Mouse (Mus musculus) layer of hippocampus, postnatal 36 days (tissue): ENCODE measurements at regions not wholly inside any gene's neighbourhood (a gene's known extent, or its start where the extent isn't known, plus 50 kb on each side); places are given as distances from the start of the nearest gene placed in this dataset.
A peak's percentile ranks its signal among the peaks of the same experiment; 100 is the strongest.

Experiments used
- DNase-seq, 2 experiments: peaks; one replicate each; pipeline ENCODE4 v3.0.0; 2022

DNA sequence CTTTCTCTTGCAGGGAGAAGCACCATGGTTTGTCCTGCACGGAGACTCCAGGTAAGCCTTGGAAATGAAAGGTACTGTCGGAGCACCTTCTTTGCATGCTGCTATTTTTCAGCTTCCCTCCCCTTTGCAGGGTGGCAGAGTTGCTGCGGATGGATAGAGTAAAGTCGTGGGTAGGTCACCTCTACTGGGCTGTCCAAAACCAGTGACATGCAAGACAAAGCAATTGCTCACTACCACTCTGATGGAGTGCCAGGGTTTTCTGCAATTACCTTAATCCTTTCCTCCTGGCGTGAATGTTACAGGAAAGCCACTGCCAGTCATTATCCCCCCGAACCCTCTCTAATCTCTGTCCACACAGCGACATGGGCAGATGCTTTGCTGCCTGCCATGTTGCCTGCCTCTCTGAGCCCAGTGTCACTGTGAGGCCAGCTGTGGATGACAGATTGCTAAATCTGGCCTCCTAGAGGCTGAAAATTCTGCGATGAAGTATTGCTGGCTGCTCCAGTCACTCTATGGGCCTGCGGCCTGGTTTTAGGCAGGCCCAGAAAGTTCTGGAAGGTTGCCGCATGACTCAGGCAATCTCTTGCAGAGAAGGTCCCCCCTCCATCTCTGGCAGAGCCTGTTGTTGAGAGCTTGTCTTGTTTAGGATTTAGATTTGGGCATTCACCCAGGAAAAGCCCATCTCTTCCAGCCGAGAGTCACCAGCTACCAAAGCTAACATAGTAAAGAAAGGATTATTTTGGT lies 54.1 kb upstream of the Sod3 start:
- DNase-seq, result peak; percentile 3 to 16

DNA sequence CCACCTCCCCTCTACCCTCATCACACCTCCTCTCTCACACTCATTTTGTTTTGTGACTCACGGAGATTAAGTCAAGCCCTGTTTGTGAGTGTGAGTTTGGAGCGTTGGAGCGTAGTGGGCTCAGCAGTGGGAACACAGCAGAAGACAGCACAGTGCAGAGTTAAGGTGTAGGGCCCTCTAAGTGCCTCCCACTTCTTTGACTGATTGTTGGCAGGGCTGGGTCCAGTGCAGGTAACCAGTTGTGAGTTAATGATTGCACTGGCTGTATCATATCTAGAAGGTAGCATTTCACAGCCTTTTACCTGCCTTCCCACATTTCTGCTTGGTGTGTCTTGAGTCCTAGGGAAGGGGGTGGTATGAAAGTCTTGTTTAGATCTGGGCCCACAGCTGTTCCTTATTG lies 67.3 kb upstream of the Sod3 start:
- no peak for DNase-seq

DNA sequence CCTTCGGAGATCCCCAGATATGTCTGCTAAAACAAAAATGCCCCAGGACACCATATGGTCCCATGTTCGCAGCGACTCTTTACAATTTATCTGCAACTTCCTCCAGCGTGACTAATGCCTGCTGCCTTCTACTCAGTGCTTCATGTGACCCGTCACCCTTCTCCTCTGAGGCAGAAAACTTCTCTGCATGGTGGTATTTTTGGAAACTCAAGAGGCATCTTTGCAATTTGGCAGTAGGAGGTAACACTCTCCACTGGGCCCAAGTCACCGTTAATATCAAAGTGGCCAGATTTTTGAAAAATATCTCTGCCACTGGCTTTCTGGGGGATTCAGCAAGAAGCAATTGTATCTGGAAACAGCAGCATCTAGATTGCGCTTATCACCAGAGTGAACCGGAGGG lies 69.1 kb upstream of the Sod3 start:
- no peak for DNase-seq

DNA sequence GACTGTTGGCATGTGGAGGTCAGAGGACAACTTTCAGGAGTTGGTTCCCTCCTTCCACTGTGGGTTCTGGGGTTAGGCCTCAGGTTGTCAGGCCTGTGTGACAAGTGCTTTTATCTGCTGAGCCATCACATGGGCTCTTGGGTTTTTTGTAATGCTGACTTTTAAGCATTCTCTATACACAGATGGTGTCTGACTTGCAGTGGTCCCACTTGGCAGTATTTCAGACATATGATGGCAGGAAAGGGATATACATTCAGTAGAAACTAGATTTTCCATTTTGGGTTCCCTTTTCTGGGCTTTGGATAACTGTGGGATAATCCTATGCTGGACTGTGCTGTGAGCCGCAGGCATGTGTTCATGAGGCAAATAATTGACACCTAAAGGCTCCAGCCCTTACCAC lies 75.3 kb upstream of the Sod3 start:
- no peak for DNase-seq

DNA sequence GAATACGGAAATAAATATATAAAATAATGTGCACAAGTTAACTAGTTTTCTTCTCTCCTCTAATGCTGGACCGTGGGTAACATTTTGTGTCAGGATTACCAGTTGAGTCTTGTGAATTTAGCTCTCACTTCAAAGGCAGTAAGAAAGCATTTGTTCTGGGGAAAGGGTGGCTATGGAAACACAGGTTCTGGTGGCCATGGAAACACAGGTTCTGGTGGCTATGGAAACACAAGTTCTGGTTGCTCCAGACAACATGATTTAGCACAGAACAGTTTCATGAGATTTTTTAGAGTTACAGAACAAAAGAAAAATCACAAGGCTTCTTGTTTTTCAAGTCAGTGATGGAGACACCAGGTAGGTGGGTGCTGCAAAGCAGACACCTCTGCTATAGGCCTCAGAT lies 82.7 kb upstream of the Sod3 start:
- no peak for DNase-seq

DNA sequence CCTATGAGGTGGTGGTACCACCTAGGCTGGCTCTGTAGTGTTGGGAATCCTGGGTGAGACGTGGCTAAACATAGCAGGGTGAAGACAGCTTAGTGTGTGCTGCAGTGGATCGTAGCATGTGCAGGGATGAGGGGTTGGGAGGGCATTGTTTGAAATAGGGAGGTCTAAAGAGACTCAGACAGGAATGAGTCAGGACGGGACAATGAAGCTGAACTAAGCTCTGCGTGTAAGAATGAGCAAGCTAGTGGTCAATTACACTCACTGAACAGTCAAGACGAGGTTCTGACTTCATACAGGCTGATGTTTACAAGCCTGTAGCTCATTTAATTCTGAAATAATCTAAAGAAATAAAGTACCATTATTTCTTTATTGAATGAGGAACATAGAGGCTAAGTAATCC lies 85.5 kb upstream of the Sod3 start:
- DNase-seq, result no peak

DNA sequence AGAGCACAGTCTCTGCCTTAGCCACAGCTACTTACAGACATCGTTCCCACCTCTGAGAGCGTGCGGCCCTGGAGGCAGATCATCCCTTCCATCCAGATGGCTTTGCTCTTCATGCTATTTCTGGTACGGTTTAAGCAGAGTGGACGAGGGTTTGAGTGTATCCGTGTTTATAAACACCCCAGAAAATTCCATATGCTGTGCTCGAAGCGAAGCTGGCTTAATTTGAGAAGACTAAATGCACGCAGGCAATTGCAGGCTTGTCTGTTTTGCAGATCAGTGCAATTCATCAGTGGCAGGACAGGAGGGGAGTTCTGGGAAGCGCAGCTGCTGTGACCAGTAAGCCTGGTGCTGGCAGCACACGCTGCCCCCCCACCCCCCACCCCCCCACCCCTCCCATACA lies 72.9 kb upstream of the Dhx15 start:
- DNase-seq, result peak; percentile 16 to 21

DNA sequence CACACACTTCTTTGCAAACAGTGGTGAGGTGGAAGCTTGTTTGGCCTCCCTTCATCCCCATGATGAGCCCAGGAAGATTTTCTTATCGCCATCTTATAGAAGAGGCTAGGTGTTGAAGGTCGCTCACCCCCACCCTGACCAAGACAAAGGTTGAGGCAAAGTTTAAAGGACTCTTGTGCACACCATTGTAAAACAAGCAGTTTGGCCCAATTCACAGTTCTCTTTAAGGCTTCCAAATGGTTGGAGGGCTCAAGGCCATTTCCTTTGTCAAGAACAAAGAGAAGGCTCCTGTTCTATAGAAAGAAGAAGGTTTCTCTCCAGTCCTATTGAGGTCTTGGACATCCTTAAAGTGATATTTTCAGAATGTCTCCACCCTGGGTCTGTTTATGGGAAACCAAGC lies 67.8 kb upstream of the Dhx15 start:
- no peak for DNase-seq

DNA sequence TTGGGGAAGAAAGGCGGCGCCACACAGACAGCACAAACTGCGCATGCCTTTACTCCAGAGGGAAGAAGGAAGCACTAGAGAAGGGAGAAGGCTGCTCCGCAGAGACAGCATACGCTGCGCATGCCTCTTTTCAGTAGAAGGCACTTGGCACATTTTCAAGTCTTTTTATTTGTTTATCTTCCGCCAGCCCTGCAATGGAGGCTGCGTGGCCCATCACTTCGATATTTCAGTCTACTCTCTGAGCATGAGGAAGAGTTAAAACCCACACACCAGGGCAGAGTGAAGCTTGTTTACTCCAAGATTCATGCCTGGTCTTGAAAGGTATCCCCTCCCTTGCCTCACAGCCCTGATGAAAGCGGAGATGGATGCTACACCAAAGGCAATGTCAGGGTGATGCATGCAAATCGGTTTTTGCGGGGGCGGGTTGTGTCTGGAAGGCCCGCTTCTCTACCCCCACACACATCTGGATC lies 64.3 kb upstream of the Dhx15 start:
- no peak for DNase-seq

DNA sequence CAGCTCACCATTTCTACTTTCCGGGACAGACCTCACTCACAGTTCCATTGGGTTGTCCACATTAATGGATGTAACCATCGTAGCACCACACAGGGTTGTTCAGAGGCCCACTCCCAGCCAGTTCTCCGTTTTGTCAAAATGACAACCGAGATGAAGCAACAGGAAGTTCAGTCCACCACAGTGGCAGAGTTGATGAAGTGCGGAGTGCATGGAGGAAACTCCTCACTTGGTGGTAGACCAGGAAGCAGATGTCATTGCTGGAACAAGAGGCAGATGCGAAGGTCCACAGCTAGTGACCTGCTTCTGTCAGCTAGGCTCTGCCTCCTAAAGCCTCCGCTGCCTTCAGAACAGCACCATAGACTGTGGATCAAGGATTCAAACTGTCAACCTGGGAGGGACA lies 59.5 kb upstream of the Dhx15 start:
- DNase-seq, result no peak

DNA sequence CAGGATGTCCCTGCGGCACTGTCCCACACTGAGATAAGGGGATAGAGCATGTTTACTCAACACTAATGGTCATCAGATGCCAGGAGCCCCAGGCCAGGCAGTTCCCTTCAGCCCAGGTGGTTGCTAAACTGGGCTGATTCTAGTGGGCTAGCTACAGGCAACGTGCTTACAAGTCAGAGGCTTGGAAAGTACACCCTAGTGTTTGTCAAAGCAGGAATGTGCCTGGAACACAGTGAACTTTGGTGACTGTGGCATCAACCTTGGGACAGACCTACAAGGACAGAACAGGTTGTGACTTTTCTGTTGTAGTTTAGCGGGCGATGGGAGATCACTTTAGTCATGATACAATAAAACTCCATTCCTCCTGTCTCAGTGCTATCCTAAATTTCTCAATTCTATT lies 53.6 kb upstream of the Dhx15 start:
- DNase-seq, result no peak

DNA sequence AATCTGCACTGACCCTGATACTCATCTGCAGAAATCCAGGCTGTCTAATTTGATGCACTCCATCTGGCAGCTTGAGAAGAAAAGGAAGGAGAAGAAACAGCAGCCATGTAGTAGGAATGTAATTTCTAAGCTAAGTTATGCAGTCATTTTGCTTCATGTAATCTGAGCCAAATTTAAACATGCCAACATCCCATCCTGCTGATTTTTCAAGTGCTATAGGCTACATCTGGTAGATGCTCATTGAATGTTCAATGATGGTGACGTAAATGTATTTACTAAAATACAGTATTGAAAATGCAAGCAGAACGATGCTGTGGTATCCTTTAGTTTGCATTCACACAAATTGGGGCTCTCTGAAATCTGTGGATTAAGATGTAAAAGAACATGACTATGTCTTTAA lies 52.1 kb upstream of the Dhx15 start:
- DNase-seq, result no peak

DNA sequence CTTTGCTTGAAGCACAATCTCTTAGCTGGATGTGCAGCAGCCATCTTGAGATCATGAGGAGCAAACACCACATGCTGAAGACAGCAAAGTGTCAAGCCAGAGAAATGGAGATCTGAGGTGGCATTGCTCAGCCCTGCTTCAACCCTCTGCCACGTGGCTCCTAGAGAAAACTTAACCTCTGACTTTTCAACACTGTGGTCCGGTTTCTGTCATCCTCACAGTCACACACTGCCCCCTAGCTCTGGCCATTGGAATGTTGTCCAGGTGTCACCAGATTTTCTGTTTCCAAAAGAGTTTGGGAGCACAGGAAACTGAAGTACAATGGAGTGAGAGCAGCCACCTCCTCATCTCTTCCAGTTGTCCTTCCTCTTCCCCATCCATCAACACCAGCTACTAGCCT lies 50.2 kb upstream of the Dhx15 start:
- no peak for DNase-seq
